Mouse (Mus musculus) gastrocnemius, postnatal 14 days (tissue): ENCODE results near the gene Card11. TPM values are rescaled to one million over a fixed set of nuclear protein-coding genes. Genes with fewer than 3 reads are reported as not detected.
A peak's percentile ranks its signal among the peaks of the same experiment; 100 is the strongest.

Experiments used
- DNase-seq: peaks from one replicate; pipeline ENCODE4 v3.0.0; 2021; ENCODE audit warnings: mixed read lengths
- intact Hi-C: fragments of 180-260 bp; cut with DNase I; formaldehyde crosslinking; loops from one replicate; pipeline ENCODE4 v1.15.1; 2025; ENCODE audit warnings: low total_unique reads
- total RNA-seq, 2 experiments: library from RNA; stranded (reverse); gene quantifications; 2 replicates each; pipeline ENCODE4 v1.2.3; 2021

Card11 gene
- total RNA-seq, 2 experiments from 2014 or later: 0.07 to 0.08 TPM

DNA sequence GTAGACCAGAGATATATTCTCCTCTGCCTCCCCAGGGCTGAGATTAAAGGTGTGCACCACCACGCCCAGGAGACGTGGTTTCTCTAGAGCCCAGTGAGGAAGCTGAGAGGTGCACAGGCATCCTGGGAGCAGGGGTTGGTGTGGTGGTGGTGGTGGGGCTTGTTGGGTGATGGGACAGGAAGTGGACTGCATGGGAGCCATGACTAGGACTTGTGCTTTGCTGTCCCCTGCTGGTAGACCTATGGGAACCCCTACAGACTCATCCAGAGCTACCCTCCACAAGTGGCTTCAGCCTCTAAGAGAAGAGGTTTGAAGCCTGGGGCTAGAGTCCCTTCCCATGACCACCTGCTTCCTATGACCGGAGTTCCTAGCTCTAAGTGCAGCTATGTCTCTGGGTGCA lies 142.0 kb downstream of the Card11 start:
- intact Hi-C loops: no loop called here
- DNase-seq: no peak

DNA sequence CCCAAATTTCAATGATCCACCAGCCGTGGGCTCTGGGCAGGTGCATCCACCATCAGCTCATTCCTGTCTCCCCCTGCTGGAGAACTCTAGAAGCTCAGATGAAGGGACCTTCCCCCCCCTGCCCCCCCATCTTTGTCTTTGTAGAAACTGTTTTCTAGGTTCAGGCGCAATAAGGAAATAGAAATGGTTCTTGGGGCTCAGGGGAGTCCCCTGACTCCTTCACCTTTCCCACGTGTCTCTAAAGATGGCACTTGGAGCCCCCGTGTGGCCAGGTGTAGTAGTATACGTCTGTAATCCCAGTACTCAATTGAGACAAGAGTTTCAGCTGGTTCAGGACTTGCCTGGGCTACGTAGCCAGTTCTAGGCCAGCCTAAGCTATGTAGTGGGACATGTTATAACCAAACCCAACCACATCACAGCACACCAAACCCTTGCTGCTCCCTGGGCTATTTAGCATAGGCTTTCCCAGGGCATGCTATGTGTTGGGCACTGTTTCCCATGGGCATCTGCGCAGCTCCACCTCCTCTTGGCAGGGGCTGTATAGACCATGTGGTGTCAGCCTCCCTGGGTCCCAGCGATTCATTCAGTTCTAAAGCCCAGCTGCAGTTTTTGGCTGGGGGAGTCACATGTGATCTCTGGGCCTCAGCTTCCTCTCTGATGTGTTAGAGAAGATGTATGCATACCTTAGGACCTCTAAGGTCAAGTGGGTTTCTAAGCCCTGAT lies 142.8 kb downstream of the Card11 start:
- intact Hi-C loops: no loop called here
- no peak for DNase-seq

DNA sequence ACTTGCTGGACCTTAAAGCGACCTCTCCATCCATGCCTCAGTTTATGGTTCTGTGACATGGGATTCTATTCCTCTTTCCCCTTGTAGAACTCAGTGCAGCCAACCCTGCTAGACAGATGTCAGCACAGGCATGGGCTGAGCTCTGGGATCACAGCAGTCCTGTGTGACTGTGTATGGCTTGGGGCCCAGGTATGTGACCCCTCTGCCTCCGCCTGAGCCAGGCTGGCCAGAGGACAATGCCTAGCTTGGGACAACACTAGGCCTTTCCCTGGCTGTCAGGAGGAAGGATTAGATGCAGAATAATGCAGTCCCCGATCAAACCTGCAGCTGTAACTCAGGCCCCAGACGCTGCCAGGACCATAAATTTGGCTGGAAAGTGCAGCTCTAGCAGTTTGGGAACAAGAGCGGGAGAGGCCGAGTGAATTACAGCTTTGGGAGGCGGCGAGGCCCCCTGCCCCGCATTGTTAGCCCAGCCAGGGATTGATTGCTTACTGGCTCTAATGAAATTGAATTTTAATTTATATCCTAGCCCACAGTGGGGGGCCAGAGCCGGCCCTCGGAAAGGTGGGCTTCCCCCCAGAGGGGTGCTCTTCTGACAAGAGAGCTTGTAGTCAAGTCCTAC lies 144.4 kb downstream of the Card11 start:
- intact Hi-C loops: no loop called here

DNA sequence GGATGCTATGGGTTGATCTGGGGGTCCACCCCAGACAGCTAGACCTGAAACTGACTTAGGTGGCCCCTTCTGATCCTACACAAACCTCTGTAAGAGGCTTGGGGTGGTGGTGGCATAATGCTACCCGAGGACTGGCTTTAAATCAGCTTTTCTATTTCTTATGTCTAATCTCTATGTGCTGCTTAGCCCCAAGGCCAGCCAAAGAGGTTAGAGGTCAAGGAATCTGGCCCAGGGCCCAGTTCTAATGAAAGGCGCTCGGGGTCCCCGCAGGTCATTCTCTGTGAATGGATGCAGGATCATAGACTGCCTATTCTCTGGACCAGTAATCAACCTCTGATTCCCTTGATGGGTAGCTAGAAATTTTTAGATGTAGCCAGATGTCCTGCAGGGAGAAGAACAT lies 145.7 kb downstream of the Card11 start:
- no peak for DNase-seq
- intact Hi-C loops: no loop called here

More for the DNA sequence above, 144.4 kb downstream of the Card11 start:
- DNase-seq: no peak

DNA sequence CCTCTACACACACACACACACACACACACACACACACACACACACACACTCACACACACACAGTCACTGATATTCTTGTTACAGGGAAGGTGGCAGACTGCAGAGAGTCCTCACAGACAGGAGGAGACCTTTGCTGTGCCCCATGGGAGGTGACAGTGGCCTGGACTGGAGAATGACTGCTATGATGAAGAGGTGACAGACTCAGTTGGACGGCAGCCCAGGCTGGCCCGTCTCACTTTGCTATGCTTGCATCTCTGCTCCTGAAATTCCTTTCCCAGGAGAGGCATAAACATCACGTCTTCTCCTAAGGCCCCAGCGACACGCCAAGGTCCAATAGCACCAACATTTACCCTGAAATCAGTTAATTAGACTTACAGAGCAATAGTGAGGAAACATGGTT lies 146.7 kb downstream of the Card11 start:
- intact Hi-C loops: no loop called here
- DNase-seq: no peak

DNA sequence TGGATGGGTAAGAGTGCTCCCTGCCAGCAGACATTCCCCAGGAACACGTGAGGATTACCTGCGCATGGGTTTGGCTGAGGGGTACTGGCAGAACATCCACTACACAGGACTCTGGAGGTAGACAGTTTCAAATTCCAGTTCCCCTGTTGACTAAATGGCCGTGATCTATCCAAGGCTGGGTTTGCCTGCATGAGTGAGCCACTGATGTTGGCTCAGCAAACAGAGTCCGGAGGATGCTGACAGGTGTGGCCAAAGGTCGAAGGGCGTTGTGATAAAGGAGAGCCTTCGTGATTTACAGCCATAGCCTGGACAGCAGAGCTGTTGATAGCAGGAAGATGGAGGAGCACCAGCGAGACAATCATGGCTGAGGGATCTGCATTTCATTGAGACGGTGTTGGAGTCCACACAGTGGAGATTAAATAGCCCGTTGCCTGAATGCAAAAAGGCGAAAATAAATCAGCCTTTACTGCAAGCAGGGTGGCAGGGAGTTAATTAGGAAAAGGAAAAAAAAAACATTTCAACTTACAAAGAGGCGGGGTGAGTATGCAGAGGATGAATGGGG lies 147.9 kb downstream of the Card11 start:
- intact Hi-C loops: no loop called here
- no peak for DNase-seq

DNA sequence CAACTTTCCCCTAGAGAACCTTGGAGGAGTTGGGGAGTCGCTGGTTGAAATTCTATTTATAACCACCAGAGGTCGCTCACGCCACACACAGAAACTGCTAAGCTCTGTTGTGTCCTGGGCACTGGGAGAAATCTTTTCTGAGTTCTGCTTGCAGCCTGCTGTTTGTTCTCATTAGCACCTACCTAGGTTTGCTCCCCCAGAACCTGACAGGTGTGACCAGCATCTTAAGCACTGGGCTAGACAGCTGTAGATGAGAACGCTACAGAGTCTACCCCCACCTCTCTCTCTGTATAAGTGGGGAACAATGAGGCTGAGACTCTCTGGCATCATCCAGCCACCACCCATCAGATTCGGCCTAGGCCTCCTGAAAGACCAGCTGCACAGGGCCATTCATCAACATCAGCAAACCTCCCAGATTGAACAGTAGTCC lies 153.1 kb downstream of the Card11 start:
- no peak for DNase-seq
- intact Hi-C loops: no loop called here

DNA sequence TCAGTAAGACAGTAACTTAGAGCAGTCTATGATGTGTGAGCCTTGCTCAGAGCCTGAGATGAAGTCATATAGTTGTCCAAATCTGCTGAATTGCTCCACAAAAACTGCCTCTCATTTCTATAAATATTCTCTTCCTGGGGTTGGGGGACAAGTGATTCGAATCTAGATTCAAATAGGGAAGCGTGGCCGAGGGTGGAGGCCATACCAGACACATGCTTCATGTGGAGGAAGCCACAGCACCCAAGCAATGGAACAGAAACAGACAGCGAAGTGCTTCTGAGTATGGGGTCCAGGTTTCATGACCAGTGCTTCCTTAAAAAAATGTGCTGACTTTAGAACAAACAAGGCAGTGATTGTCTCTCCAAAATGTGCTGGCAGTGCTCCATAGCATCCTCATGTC lies 158.4 kb downstream of the Card11 start:
- intact Hi-C loops: no loop called here
- no peak for DNase-seq

DNA sequence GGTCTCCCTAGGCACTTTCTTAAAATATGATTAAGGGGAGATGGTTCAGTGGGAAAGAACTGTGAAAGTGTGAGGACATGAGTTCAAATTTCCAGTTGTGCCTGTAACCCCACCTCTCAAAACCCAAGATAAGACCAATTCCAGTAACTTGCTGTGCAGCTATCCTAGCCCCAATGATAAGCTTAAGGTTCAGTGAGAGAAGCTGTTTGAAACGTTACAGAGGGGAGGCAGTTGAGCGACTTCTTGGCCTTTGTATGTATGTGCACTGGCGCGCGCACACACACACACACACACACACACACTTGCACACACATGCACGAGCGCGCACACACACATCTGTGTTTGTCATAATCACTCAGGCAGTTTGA lies 169.3 kb downstream of the Card11 start:
- intact Hi-C loops: no loop called here
- DNase-seq: no peak

DNA sequence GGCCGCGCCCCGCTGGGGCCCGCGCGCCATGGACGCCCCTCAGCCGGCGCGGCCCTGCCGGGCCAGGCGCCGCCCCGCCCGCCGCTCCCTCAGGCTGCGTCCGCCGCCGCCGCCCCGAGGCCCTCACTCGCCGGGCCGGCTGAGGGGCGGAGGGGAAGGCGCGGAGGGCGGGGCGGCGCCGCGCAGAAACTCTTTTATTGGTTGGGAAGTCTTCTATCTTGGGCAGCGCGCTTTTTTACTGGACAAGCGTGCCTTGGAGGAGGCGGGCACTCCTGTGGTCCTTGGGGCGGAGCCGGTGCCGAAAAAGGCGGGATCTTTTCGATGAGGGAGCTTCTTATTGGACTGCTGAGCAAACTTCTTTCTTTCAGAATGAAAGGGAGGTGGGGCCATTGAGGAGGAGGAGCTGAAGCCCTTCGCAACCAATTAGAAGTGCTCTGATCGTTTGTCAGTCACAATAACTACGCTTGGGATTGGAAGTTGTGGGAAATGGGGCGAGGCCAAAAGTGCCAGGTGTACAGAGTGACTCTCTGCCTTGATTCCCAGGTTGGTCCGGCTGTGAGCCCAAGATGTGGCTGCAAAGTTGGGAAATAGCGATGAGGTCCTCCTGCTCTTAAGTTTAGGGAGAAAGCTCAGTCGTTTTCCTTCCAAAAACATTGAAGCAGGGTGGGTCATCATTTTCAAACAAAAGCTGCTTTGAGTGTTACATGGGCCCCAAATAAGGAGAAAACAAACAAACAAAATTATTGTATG lies 169.9 kb downstream of the Card11 start, which contains the start of gene Gna12:
Gna12 (minus strand) TSS at position 118 of the 750 bp plus-strand sequence.
- DNase-seq: peak; percentile 98
- intact Hi-C loops: no loop called here

DNA sequence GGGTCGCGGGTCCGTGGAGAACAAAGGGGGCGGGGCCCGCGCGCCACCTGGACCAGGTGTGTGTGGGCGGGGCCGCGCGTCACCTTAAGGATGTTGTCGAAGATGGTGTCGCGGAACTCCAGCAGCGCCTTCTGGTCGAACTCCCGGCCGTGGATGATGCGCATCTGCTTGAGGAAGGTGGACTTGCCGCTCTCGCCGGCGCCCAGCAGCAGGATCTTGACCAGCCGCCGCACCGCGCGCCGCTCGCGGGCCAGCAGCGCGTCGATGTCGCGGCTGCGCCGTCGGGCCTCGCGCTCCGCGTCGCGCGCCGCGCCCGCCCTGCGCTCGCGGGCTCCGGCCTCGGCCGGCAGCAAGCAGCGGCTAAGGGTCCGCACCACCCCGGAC lies 170.5 kb downstream of the Card11 start:
- peak; percentile 34 for DNase-seq
- intact Hi-C loops: no loop called here

DNA sequence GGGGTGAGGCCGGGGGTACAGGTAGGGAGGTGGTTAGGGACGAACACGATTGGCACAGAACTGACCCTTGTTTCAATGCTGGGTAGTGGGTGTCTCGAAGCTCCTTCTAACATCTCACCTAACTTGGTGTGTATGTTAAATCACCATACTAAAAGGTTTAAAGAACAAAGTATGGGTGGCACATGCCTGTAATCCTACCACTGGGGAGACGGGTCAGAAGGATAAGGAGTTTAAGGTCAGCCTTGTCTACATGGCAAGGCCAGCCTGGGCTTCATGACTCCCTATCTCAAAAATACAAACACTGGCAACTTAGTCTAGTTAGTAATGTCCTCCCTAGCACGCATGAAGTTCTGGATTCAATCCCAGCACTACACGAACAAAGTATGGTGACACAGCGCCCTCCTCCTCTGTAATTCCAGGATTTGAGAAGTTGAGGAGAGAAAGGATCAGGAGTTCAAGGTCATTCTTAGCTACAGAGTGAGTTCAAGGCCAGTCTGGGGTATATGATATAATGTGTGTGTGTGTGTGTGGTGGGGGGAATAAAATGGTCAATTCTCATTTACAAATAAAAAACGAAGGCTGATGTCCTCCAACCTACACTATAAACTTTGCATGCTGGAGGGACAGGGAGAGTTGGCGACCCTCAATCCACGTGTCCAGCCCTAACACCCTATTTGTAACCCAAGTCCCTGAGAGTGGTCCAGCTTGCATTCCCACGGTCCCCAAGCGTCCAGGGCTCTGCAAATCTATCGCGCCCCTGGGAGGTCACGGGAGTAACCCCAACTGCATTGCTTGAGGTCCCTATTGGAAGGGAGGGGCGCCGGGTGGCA lies 171.1 kb downstream of the Card11 start:
- intact Hi-C loops: no loop called here
- DNase-seq: no peak

DNA sequence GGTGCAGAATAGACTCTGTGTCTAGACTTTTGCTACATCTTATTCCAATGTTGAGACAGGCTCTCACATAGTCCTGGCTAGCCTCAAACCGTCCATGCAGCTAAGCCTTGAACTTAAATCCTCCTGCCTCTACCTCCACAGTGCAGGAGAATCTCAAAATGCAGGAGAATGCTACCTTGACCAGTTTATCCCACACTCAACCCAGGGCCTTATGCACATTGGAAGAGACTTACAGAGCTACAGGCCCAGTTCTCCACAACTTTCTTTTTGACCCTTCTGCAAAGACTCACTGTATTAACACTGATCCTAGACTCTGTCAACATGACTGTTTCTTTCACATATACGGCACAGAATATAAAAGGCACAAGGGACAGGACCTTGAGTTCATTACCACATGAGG lies 172.0 kb downstream of the Card11 start:
- intact Hi-C loops: no loop called here
- no peak for DNase-seq

DNA sequence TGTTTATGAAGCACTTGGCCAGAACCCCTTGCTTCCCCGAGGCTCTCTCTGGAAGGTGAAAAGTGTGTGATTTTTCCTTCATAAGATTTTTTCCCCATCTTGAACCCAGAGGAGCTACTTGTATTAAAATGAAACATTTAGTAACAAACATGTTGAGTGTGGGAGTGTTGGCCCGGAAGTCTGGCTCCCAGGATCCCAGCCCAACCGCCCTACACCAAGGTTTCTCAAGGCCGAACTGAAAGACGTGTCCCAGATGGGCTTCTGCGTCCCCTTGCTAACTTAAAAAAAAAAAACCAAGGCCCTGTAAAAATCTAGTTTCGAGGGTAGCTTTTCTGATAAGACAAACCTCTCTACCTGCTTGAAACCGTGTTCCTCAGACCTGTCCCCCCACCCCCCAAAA lies 172.5 kb downstream of the Card11 start:
- intact Hi-C loops: no loop called here
- DNase-seq: peak; percentile 52

DNA sequence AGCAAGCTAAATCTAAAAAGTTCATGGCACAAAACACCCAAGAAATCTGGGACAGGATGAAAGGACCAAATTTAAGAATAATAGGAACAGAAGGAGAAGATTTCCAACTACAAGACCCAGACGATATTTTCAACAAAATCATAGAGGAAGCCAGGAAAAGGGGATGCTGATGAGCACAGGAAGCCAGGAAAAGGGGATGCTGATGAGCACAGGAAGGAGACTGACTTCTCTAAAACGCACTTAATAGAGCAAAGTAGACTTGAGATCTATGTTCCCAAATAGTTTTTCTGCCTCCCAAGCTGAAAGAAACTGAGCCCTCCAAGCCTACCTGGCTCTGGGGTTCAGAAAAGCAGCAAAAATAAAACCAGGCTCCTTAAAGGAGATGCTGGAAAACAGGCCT lies 173.0 kb downstream of the Card11 start:
- intact Hi-C loops: no loop called here
- no peak for DNase-seq

DNA sequence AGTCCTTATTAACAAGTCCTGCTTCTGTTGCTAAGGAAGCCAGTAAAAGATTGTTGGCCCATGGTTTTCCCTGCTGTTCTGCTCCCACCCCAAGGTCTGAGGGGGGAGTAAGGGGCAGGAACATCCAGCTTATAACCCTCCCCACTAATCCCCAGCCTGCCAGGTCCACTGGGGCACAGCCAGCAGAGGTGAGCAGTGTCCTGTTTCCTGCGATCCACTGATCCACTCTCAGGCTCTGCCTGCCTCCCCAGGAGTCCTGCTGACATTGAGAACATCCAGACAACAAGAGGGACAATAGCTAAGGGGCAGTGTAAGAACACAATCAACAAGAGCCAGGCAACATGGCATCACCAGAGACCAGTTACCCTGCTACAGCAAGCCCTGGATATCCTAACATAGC lies 173.6 kb downstream of the Card11 start:
- intact Hi-C loops: no loop called here
- DNase-seq: no peak

DNA sequence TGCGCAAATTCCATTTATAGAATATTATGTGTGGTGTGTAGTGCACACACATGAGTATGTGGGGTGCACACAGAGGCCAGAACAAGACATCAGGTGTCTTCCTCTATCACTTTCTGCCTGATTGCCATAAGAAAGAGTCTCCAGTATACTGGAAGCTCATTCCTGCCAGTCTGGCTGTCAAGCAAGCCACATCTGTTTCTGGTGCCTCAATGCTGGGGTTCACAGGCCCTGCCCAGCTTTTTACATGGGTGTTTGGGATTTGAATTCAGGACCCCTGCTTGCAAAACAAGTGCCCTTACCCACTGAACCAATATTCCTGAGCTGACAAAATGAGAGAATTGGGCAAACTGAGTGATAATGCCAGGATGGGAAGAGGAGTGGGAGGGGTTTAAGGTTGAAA lies 174.3 kb downstream of the Card11 start:
- intact Hi-C loops: no loop called here
- no peak for DNase-seq

DNA sequence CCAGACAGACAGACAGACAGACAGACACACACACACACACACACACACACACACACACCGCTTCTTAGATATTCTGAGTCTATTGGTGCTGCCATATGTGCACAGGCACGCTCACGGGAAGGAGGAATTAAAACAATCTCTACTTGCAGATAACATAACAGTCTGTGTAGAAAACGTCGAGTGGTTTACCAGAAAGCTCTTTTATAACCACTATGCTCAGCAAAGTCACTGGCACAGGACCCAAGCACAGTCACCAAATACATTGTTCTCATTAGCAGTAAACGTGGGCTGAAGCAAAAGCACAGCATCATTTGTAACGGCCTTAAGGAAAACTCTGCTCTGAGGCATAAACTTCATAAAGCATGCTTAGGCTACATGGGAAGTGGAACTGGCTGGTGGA lies 176.3 kb downstream of the Card11 start:
- DNase-seq: no peak
- intact Hi-C loops: no loop called here

DNA sequence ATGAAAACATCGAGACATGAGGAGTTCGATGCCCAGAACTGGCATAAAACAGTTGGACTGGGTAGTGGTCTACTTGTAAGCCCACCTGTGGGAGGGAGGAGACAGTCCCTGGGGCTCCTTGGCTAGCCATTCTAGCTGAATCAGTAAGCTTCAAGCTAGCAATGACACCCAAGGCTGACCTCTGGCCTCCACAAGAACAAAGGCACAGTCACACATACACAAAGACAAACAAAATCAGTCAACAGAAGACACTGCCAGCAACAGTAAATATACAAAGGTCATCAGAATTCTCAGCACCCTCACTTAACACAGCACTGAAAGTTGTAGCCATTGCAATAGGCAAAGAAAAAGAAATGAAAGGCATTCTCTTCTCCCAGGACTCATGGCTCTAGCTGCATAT lies 177.0 kb downstream of the Card11 start:
- intact Hi-C loops: no loop called here
- DNase-seq: no peak
